Mouse (Mus musculus): ENCODE results near the gene Pars2. TPM values are rescaled to one million over a fixed set of nuclear protein-coding genes. Genes with fewer than 3 reads are reported as not detected.

Gene Pars2
- polyA plus RNA-seq, 1 experiment from 2014 or later: 11.8 TPM

- Histone ChIP-seq H3K27me3 (peaks cover 24% of the 10 kb centered on the region), H3K9ac (no peak overlapping the region), H3K4me2 (no peak overlapping the region), H3K36me3 (ENCODE audit: poor library complexity, severe bottlenecking) (no peaks in the 10 kb centered on the region), H3K4me1 (no peaks in the 10 kb centered on the region), H3K27ac (no peak overlapping the region), H3K4me3 (no peak overlapping the region), H3K9me3 (replicated peaks) (no peaks in the 10 kb centered on the region; the same call in 1 of the 2 replicates)
- ATAC-seq: no peak
- WGBS: 77% methylated on average over 6 of the region's 6 CpGs
These were observed 6.7 kb upstream of the Pars2 start for GRCm38 (mm10) chr4:106644218-106644610.

GRCm38 (mm10) chr4:106645797-106646196 lies 5.1 kb upstream of the Pars2 start:
- Histone ChIP-seq H3K27ac (no peak overlapping the region), H3K36me3 (ENCODE audit: poor library complexity, severe bottlenecking) (no peaks in the 10 kb centered on the region), H3K9ac (no peak overlapping the region), H3K4me3 (no peak overlapping the region), H3K4me2 (no peak overlapping the region), H3K27me3 (peaks cover 24% of the 10 kb centered on the region), H3K4me1 (no peaks in the 10 kb centered on the region), H3K9me3 (replicated peaks) (no peaks in the 10 kb centered on the region; the same call in 1 of the 2 replicates)
- 77% methylated on average over 5 of the region's 5 CpGs for WGBS
- no peak for ATAC-seq

GRCm38 (mm10) chr4:106647137-106647536 lies 3.7 kb upstream of the Pars2 start:
- Histone ChIP-seq H3K36me3 (ENCODE audit: poor library complexity, severe bottlenecking) (no peaks in the 10 kb centered on the region), H3K27ac (no peak overlapping the region), H3K9me3 (replicated peaks) (no peaks in the 10 kb centered on the region), H3K27me3 (peaks cover 24% of the 10 kb centered on the region), H3K4me1 (peaks cover 7% of the 10 kb centered on the region), H3K9ac (no peak overlapping the region), H3K4me2 (no peak overlapping the region), H3K4me3 (no peak overlapping the region)
- 67% methylated on average over 6 of the region's 6 CpGs for WGBS
- no peak for ATAC-seq

GRCm38 (mm10) chr4:106652546-106652945 lies 1.7 kb downstream of the Pars2 start:
- peaks cover 15% of the 10 kb centered on the region for H3K27me3 ChIP-seq
- WGBS: 97% methylated on average over 3 of the region's 3 CpGs

GRCm38 (mm10) chr4:106653051-106653450 lies 2.2 kb downstream of the Pars2 start:
- Histone ChIP-seq H3K4me3 (no peak overlapping the region), H3K9me3 (replicated peaks) (no peaks in the 10 kb centered on the region), H3K36me3 (ENCODE audit: poor library complexity, severe bottlenecking) (peaks cover 48% of the 10 kb centered on the region), H3K27ac (no peak overlapping the region), H3K4me2 (no peak overlapping the region), H3K4me1 (peaks cover 7% of the 10 kb centered on the region), H3K9ac (no peak overlapping the region), H3K27me3 (peaks cover 10% of the 10 kb centered on the region)
- no peak for ATAC-seq
- 94% methylated on average over 15 of the region's 15 CpGs for WGBS

More at GRCm38 (mm10) chr4:106652546-106652945, 1.7 kb downstream of the Pars2 start:
- H3K4me2 ChIP-seq: no peak overlapping the region
- H3K36me3 ChIP-seq (ENCODE audit: poor library complexity, severe bottlenecking): peaks cover 44% of the 10 kb centered on the region
- H3K4me3 ChIP-seq: no peak overlapping the region
- no peak overlapping the region for H3K9ac ChIP-seq
- no peak overlapping the region for H3K27ac ChIP-seq
- ATAC-seq: no peak
- H3K9me3 ChIP-seq (replicated peaks): no peaks in the 10 kb centered on the region
- peaks cover 7% of the 10 kb centered on the region for H3K4me1 ChIP-seq

- Histone ChIP-seq H3K36me3 (ENCODE audit: poor library complexity, severe bottlenecking) (peaks cover 73% of the 10 kb centered on the region), H3K9ac (no peak overlapping the region), H3K4me2 (no peak overlapping the region), H3K9me3 (replicated peaks) (no peaks in the 10 kb centered on the region), H3K4me3 (no peak overlapping the region), H3K27me3 (no peaks in the 10 kb centered on the region), H3K27ac (no peak overlapping the region), H3K4me1 (peaks cover 7% of the 10 kb centered on the region)
- 93% methylated on average over 10 of the region's 10 CpGs for WGBS
- ATAC-seq: no peak
These were observed 4.8 kb downstream of the Pars2 start for GRCm38 (mm10) chr4:106655681-106656080.

GRCm38 (mm10) chr4:106663956-106664470 lies 13.1 kb downstream of the Pars2 start:
- peaks cover 100% of the 10 kb centered on the region for H3K36me3 ChIP-seq (ENCODE audit: poor library complexity, severe bottlenecking)
- H3K27me3 ChIP-seq: no peaks in the 10 kb centered on the region
- H3K9ac ChIP-seq: no peak overlapping the region
- H3K4me1 ChIP-seq: no peaks in the 10 kb centered on the region
- no peaks in the 10 kb centered on the region for H3K9me3 ChIP-seq (replicated peaks)
- no peak overlapping the region for H3K4me2 ChIP-seq
- no peak overlapping the region for H3K27ac ChIP-seq
- WGBS: 91% methylated on average over 5 of the region's 5 CpGs
- H3K4me3 ChIP-seq: no peak overlapping the region
- no peak for ATAC-seq

- Histone ChIP-seq H3K9ac (no peak overlapping the region), H3K36me3 (ENCODE audit: poor library complexity, severe bottlenecking) (peaks cover 100% of the 10 kb centered on the region), H3K4me3 (no peak overlapping the region), H3K27me3 (no peaks in the 10 kb centered on the region), H3K4me1 (no peaks in the 10 kb centered on the region), H3K9me3 (replicated peaks) (no peaks in the 10 kb centered on the region), H3K4me2 (no peak overlapping the region), H3K27ac (no peak overlapping the region)
- 92% methylated on average over 6 of the region's 6 CpGs for WGBS
- no peak for ATAC-seq
These were observed 13.8 kb downstream of the Pars2 start for GRCm38 (mm10) chr4:106664697-106665096.

GRCm38 (mm10) chr4:106665269-106665668 lies 14.4 kb downstream of the Pars2 start:
- H3K36me3 ChIP-seq (ENCODE audit: poor library complexity, severe bottlenecking): peaks cover 100% of the 10 kb centered on the region
- H3K9me3 ChIP-seq (replicated peaks): no peaks in the 10 kb centered on the region
- H3K27ac ChIP-seq: no peak overlapping the region
- no peak for ATAC-seq
- no peaks in the 10 kb centered on the region for H3K4me1 ChIP-seq
- no peak overlapping the region for H3K4me2 ChIP-seq
- no peaks in the 10 kb centered on the region for H3K27me3 ChIP-seq
- no peak overlapping the region for H3K4me3 ChIP-seq
- no peak overlapping the region for H3K9ac ChIP-seq
- WGBS: 96% methylated on average over 2 of the region's 2 CpGs

GRCm38 (mm10) chr4:106665673-106666072 lies 14.8 kb downstream of the Pars2 start:
- H3K27ac ChIP-seq: no peak overlapping the region
- H3K27me3 ChIP-seq: no peaks in the 10 kb centered on the region
- no peaks in the 10 kb centered on the region for H3K9me3 ChIP-seq (replicated peaks)
- H3K4me1 ChIP-seq: no peaks in the 10 kb centered on the region
- H3K9ac ChIP-seq: no peak overlapping the region
- H3K4me3 ChIP-seq: no peak overlapping the region
- H3K36me3 ChIP-seq (ENCODE audit: poor library complexity, severe bottlenecking): peaks cover 100% of the 10 kb centered on the region
- WGBS: 95% methylated on average over 10 of the region's 10 CpGs
- H3K4me2 ChIP-seq: no peak overlapping the region
- ATAC-seq: no peak

- 88% methylated on average over 2 of the region's 2 CpGs for WGBS
- no peaks in the 10 kb centered on the region for H3K9me3 ChIP-seq (replicated peaks)
- no peak overlapping the region for H3K4me2 ChIP-seq
- no peak overlapping the region for H3K27ac ChIP-seq
- H3K4me3 ChIP-seq: no peak overlapping the region
- H3K27me3 ChIP-seq: no peaks in the 10 kb centered on the region
- no peak for ATAC-seq
- H3K4me1 ChIP-seq: no peaks in the 10 kb centered on the region
- H3K9ac ChIP-seq: no peak overlapping the region
- H3K36me3 ChIP-seq (ENCODE audit: poor library complexity, severe bottlenecking): peaks cover 100% of the 10 kb centered on the region
These were observed 15.7 kb downstream of the Pars2 start for GRCm38 (mm10) chr4:106666546-106666945.

- H3K36me3 ChIP-seq (ENCODE audit: poor library complexity, severe bottlenecking): peaks cover 51% of the 10 kb centered on the region
- no peaks in the 10 kb centered on the region for H3K9me3 ChIP-seq (replicated peaks)
- H3K4me3 ChIP-seq: no peak overlapping the region
- peaks cover 9% of the 10 kb centered on the region for H3K4me1 ChIP-seq
- H3K4me2 ChIP-seq: no peak overlapping the region
- no peak for ATAC-seq
- 94% methylated on average over 5 of the region's 5 CpGs for WGBS
- H3K27ac ChIP-seq: no peak overlapping the region
- no peaks in the 10 kb centered on the region for H3K27me3 ChIP-seq
- no peak overlapping the region for H3K9ac ChIP-seq
These were observed 25.9 kb downstream of the Pars2 start for GRCm38 (mm10) chr4:106676749-106677148.

- H3K4me3 ChIP-seq: peak within 1 kb of the TSS; percentile 88
- no peaks in the 10 kb centered on the region for H3K27me3 ChIP-seq
- H3K4me2 ChIP-seq: peak within 1 kb of the TSS; percentile 88
- H3K4me1 ChIP-seq: peaks cover 9% of the 10 kb centered on the region
- peak; percentile 98 for ATAC-seq
- no peak within 1 kb of the TSS for H3K27ac ChIP-seq
- H3K9ac ChIP-seq: peak within 1 kb of the TSS; percentile 84
- H3K9me3 ChIP-seq (replicated peaks): no peaks in the 10 kb centered on the region
- peaks cover 33% of the 10 kb centered on the region for H3K36me3 ChIP-seq (ENCODE audit: poor library complexity, severe bottlenecking)
- 1% methylated on average over 43 of the region's 43 CpGs for WGBS
These were observed 27.7 kb downstream of the Pars2 start, which contains the start of gene Ttc4 for GRCm38 (mm10) chr4:106678442-106679118. Gene Ttc4, minus strand, starts transcription at chr4:106678944.
